Mouse (Mus musculus) lung, adult 2 months (tissue): ENCODE data around the gene Pgghg.

Experiments used
- CTCF ChIP-seq: fragments of 200-500 bp; IDR thresholded peaks from 2 replicates; pipeline ENCODE4 v1.5.1; 2011; ENCODE audit warnings: mild to moderate bottlenecking, low read length, control low read depth; ENCODE audit not compliant: insufficient read depth
- POLR2A ChIP-seq: fragments of 200-500 bp; IDR thresholded peaks from 2 replicates; pipeline ENCODE4 v1.6.1; 2011; ENCODE audit warnings: low read depth, mild to moderate bottlenecking, control low read depth, low read length, borderline replicate concordance; ENCODE audit errors: extremely low read depth

DNA sequence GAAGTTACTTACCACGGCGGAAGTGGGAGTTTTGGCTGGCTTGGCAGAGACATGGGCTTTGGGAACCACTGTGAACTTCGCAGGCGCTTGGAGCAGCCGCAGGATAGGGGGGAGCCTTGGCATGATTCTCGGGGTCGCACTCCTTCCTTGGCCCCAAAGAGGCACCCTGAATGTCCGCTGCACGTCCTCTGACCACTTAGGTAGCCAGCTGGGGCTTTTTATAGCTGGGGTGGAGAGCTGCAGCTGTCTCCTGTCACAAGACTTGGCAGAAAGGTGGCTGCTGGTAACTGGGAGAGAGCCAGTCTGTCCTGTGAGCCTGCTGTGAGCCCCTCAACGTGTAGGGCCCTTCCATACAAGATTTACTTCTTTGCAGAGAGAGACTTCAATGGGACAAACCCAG, 41.0 kb upstream of the Pgghg start, which contains the start of gene Cox8b:
- TF ChIP-seq POLR2A (no peak), CTCF (no peak)
